Mouse (Mus musculus) embryonic fibroblast, embryonic 13.5 days (primary cell): ENCODE data around the gene Smurf1.

Experiments used
- CTCF ChIP-seq: IDR thresholded peaks from 2 replicates; pipeline ENCODE4 v1.5.1; 2011; ENCODE audit warnings: mild to moderate bottlenecking, control low read depth, low read length, moderate library complexity, borderline replicate concordance; ENCODE audit not compliant: insufficient read depth
- POLR2A ChIP-seq: IDR thresholded peaks from 2 replicates; pipeline ENCODE4 v1.6.1; 2011; ENCODE audit warnings: low read depth, mild to moderate bottlenecking, control low read depth, low read length, moderate library complexity

DNA sequence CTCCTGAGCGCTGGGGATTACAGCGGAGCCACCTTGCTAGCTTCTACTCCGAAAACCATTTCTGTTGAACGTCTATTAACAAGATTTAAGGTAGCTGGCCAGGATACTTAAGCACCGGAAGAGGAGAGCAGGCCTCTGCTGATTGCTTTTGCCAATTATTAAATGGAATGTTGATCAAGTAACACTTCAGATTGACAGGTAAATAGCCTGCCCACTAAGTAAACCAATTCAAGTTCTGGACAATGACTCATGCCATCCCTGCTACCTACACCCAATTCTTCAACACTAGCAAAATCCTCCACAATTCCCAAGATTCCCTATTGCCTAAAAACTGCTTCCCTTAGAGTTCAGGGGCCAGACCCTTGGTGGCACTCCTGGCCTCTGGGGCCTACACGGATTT, 48.5 kb downstream of the Smurf1 start:
- TF ChIP-seq CTCF (no peak), POLR2A (no peak)
